Mouse (Mus musculus): ENCODE data around the gene Siah3.

The Siah3 gene

GRCm38 (mm10) chr14:75463171-75463570 lies 7.4 kb downstream of the Siah3 start:
- DNase-seq (ENCODE audit: low spot score in 2 of 2): no peak

DNA sequence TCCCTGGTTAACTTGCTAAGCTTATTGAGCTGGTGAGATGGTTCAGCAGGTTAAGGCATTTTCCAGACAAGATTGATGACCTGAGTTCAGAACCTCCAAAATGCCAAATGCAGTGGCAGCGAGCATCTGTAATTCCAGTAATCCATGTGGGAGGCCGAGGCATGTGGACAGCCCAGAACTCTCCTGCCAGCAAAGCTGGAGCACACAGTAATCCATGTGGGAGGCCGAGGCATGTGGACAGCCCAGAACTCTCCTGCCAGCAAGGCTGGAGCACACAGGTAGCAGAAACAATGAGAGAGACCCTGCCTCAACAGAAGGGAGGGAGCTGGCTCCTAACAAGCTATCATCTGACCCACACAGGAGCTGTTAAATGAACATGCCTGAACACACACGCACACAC lies 13.2 kb downstream of the Siah3 start:
- DNase-seq (ENCODE audit: low spot score in 2 of 2): no peak

DNA sequence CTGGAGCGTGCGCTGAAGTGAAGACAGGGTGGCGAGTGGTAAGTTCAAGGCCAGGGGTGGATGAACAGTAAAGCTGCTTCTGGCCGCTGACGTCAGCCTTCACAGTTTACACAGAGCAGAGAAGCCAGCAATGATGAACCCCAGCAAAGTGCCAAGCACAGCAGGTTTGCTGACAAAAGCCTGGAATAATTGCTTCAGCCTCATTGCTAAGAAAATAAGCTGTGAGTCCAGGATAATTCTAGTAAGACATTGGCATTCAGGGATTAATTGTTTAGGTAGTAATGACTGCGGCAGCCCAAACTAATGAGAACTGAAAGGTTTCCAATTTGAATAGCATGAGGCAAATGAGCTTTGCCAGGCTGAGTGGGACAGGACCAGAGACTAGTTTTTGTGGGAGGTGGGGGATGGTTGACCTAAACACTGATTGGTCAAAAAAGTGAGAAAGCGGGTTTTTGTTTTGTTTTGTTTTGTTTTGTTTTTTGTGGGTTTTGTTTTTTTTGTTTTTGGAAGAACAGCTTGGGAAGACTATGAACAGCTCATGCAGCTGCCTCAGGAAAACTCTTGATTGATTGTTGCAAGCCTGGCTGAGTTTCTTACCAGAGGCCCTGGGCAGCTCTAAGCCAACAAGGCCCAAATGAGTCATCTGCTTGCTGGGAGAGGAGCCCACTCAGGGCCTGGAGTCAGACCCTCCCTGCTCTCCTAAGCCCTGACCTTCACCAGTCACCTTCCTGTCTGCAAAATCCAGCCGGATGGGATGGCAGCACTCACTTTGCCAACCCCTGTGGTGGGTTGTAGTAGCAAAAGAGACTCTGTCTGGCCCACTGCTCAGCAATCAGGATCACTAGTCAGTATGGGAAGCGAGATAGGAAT lies 17.5 kb downstream of the Siah3 start:
- DNase-seq (ENCODE audit: low spot score in 2 of 2): no peak

GRCm38 (mm10) chr14:75475887-75476286 lies 20.1 kb downstream of the Siah3 start:
- DNase-seq (ENCODE audit: low spot score in 2 of 2): no peak

GRCm38 (mm10) chr14:75482231-75483175 lies 26.7 kb downstream of the Siah3 start:
- DNase-seq (ENCODE audit: low spot score in 2 of 2): no peak

GRCm38 (mm10) chr14:75483176-75483546 lies 27.4 kb downstream of the Siah3 start:
- no peak for DNase-seq (ENCODE audit: low spot score in 2 of 2)

DNA sequence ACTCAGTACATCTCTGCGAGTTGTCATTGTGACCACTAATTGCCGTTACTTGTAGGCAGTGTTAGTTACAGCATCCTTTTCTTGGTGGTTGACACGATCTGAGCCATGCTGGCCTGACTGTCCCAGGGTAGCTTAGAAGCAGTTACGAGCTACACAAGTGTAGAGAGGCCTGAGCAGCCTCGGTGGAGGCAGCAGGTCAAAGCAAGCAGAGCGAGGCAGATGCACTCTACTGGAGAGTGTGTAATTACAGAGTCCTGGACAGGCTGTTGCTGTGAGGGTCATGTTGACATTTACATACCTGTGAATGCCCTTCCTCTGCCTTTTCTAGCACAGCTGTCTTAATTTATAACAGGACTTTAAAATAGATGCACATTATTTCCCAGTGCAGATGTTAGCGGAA lies 32.1 kb downstream of the Siah3 start:
- no peak for DNase-seq (ENCODE audit: low spot score in 2 of 2)

- DNase-seq (ENCODE audit: low spot score in 2 of 2): no peak
Measured at GRCm38 (mm10) chr14:75493555-75494194, 37.9 kb downstream of the Siah3 start.

GRCm38 (mm10) chr14:75494926-75495325 lies 39.1 kb downstream of the Siah3 start:
- DNase-seq (ENCODE audit: low spot score in 2 of 2): no peak

GRCm38 (mm10) chr14:75501501-75501990 lies 45.8 kb downstream of the Siah3 start:
- DNase-seq (ENCODE audit: low spot score in 2 of 2): no peak

GRCm38 (mm10) chr14:75502446-75502845 lies 46.7 kb downstream of the Siah3 start:
- DNase-seq (ENCODE audit: low spot score in 2 of 2): peak in 1 of 2 experiments; percentile 51

DNA sequence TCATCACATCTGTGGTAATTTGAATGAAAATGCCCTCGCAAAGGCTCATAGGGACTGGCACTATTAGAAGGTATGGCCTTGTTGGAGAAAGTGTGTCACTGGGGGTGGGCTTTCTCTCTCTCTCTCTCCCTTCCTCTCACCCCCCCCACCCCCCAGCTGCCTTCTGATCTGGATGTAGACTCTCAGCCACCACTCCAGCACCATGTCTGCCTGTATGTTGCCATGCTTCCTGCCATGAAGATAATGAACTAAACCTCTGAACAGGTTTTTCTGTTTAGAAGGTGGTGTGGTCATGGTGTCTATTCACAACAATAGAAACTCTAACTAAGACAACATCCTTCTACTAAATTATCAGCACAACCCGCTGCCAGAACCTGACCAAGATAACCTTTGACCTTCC lies 48.5 kb downstream of the Siah3 start:
- no peak for DNase-seq (ENCODE audit: low spot score in 2 of 2)

DNA sequence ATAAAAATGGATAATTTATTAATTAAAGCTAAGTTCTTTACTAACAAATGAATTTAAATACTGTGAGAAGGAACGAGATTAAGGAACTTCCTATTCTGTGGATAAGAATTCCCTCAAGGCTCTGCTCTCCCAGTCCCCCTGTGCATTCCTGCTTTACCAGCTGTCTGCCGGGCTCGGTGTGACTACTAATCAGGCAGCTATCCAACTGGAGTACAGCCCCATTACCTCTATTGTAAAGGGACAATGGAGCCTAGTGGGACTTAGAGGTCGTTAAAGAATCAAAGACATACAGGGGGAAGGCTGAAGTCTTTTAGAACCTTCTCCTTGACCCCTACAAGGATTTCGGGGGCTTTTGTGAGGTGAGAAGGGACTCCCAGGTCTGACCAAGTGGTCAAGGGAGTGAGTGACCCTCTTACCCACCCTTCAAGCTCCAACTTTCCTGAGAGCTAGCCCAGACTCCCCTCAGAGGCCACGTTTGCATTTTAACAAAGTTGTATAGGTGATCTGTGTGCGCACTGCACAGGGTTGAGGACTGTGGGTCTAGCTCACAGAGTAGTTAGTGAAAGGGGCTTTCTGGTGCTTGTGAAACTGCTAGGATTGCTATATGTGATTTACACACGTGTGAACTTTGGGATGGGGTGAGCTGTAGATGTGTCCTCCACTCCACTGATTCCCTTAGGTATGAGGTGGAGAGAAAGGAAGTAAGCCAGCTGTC lies 49.5 kb downstream of the Siah3 start:
- no peak for DNase-seq (ENCODE audit: low spot score in 2 of 2)

GRCm38 (mm10) chr14:75506246-75506645 lies 50.5 kb downstream of the Siah3 start:
- DNase-seq (ENCODE audit: low spot score in 2 of 2): no peak

DNA sequence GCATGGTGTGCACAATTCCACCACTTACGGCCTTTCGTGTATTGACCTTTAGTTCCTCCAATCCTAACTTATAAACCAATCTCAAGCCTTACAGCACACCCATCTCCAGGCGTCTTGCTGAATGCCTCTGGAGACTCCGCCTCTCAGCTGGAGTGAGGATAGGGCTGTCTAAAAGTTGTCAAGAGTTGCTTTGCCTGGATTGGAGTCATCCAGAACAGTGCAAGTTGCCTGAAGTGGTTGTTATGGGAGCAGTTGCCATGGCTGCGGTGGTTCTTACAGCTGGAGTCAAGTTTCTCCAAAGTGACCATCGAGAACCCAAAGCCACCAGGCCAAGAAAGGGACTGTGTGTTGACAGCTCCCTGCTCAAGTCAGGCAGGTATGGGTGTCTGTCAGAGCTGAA lies 54.3 kb downstream of the Siah3 start:
- DNase-seq (ENCODE audit: low spot score in 2 of 2): no peak

DNA sequence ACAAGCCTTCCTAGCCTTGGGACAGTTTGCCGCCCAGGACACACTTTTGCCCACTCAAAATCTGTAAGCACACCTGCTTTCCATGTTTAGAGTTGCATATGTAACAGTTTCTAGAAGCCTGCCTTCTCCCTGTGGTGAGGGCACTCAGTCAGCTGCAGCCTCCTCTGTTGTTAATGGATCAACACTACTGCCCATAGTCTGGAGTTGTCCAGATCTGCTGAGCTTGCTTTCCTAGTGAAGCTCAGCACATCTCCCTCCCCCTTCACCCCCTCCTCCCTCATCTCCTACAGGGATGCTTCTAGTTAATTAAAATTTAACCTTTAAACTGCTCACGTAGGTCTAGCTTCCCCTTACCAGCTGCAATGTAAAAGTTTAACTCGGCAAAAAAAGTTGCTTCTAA lies 57.2 kb downstream of the Siah3 start:
- DNase-seq (ENCODE audit: low spot score in 2 of 2): no peak

GRCm38 (mm10) chr14:75516161-75516560 lies 60.4 kb downstream of the Siah3 start:
- no peak for DNase-seq (ENCODE audit: low spot score in 2 of 2)

DNA sequence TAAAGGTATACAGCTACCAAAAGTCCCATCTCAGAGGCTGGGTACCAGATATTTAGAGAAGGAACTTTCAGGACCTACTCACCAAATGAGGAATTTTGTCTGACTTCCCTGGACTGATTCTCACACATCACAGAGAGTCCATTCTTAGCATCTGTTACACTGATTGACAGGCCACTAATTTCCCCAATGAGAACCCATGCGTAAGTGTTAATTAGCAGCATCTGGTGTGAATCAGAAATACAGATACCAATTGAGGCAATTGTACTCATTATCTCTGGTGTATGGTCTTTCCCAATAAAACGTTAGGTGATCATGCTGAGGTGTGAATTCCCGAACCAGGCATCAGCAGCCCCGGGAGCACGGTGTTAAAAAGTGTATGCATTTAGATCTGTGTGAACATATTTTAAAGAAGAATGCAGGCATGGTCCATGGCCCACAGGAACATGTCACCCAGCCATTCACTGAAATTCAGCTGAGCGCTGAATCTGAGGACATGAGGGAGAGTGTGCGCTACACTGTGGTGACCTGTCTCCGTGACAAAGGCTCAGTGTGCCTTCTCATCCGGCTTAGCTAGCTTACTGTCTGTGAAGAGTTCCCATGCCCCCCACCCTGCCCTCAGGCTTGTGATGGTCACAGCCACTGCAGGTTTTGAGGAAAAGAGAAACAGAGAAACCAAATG lies 61.3 kb downstream of the Siah3 start:
- DNase-seq (ENCODE audit: low spot score in 2 of 2): no peak

DNA sequence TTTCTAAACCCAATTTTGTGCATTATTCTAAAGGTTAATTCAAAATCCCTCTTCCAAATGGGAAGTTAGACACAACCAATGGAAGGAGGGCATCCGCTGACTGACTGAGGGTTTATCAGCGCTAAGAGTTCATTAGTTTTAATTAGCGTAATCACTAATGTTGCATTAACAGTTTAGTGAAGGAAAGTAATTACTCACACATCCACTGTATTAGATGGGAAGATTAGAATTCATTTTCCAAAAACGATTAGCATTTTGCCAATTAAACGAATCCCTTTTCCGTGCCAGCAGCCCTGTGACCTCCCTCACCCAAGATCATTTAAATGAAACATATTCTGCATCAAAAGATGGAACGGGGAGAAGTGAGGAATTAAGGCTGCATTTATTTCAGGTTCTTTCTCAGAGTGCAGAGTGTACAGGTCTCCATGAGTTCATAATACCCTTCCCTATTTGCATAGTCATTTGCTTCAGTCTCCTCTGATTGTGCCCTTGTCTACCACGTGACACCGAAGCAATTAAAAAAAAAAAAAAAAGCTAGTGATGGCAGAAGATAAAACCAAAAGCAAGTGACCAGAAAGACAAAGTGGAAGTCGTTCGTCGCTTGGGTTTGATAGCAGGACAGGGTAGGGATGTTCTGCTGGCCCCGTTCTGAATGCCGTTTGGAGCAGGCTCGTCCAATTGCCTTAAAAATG lies 62.6 kb downstream of the Siah3 start:
- no peak for DNase-seq (ENCODE audit: low spot score in 2 of 2)

- DNase-seq (ENCODE audit: low spot score in 2 of 2): no peak
Measured at GRCm38 (mm10) chr14:75518899-75519298, 63.1 kb downstream of the Siah3 start.

All from right cerebral cortex, postnatal 10 days (tissue).